Mouse (Mus musculus) erythroblast, embryonic 14.5 days (primary cell): ENCODE measurements around the gene Olfr284. TPM values are rescaled to one million over a fixed set of nuclear protein-coding genes. Genes with fewer than 3 reads are reported as not detected.

Experiments used
- H3K27me3 ChIP-seq: 2 replicates; pipeline ENCODE4 v1.6.1; 2012; ENCODE audit warnings: inconsistent platforms; ENCODE audit not compliant: control insufficient read depth
- H3K36me3 ChIP-seq: 2 replicates; pipeline ENCODE4 v1.6.1; 2012; ENCODE audit warnings: mild to moderate bottlenecking, inconsistent platforms; ENCODE audit not compliant: control insufficient read depth
- H3K4me1 ChIP-seq: 2 replicates; pipeline ENCODE4 v1.6.1; 2012; ENCODE audit warnings: inconsistent platforms; ENCODE audit not compliant: control insufficient read depth
- H3K4me3 ChIP-seq: replicated peaks from 2 replicates; pipeline ENCODE3; 2012; ENCODE audit warnings: moderate library complexity, mild to moderate bottlenecking, inconsistent platforms
- H3K9me3 ChIP-seq: 2 replicates; pipeline ENCODE4 v1.6.1; 2012; ENCODE audit warnings: low read length, inconsistent platforms, mixed read lengths; ENCODE audit not compliant: control insufficient read depth
- GATA1 ChIP-seq: IDR thresholded peaks from 2 replicates; pipeline ENCODE4 v1.6.1; 2012; ENCODE audit warnings: low read length, inconsistent platforms, mixed read lengths
- TAL1 ChIP-seq: IDR thresholded peaks from 3 replicates; pipeline ENCODE4 v1.6.1; 2012; ENCODE audit warnings: low read length, inconsistent platforms, mixed read lengths
- polyA plus RNA-seq: library from polyadenylated mRNA; stranded (reverse); fragments of >175 nt; gene quantifications from 2 replicates; pipeline ENCODE4 v1.2.3, GENCODE M21; 2012

Olfr284 gene
- polyA plus RNA-seq = not detected in 2 replicates

GRCm38 (mm10) chr15:98340887-98341286 lies at the start of gene Olfr284:
Gene Olfr284 (minus strand): TSS chr15:98340987.
- Histone ChIP-seq H3K4me1 (no peaks in the 10 kb centered on the region), H3K4me3 (no peak within 1 kb of the TSS), H3K27me3 (no peaks in the 10 kb centered on the region), H3K9me3 (peaks cover 4% of the 10 kb centered on the region; the same call in 1 of the 2 replicates), H3K36me3 (no peaks in the 10 kb centered on the region)
- no peak for TF ChIP-seq TAL1

GRCm38 (mm10) chr15:98389796-98390195 lies 49.0 kb upstream of the Olfr284 start:
- Histone ChIP-seq H3K36me3 (no peaks in the 10 kb centered on the region), H3K9me3 (no peaks in the 10 kb centered on the region)
- TF ChIP-seq TAL1 = no peak
- TF ChIP-seq GATA1 = no peak

GRCm38 (mm10) chr15:98387621-98388020 lies 46.8 kb upstream of the Olfr284 start:
- TF ChIP-seq TAL1 (no peak), GATA1 (no peak)
- H3K9me3 ChIP-seq = no peaks in the 10 kb centered on the region

More at GRCm38 (mm10) chr15:98389796-98390195, 49.0 kb upstream of the Olfr284 start:
- no peaks in the 10 kb centered on the region for H3K27me3 ChIP-seq
- no peaks in the 10 kb centered on the region for H3K4me1 ChIP-seq
- H3K4me3 ChIP-seq = no peak overlapping the region

GRCm38 (mm10) chr15:98380846-98381245 lies 40.1 kb upstream of the Olfr284 start, which contains the start of gene Olfr283:
Gene Olfr283 (minus strand): TSS chr15:98380946.
- H3K4me3 ChIP-seq = no peak within 1 kb of the TSS
- TF ChIP-seq TAL1 = no peak
- peaks cover 8% of the 10 kb centered on the region for H3K9me3 ChIP-seq
- H3K4me1 ChIP-seq = no peaks in the 10 kb centered on the region
- H3K27me3 ChIP-seq = no peaks in the 10 kb centered on the region
- H3K36me3 ChIP-seq = no peaks in the 10 kb centered on the region

More at GRCm38 (mm10) chr15:98387621-98388020, 46.8 kb upstream of the Olfr284 start:
- no peak overlapping the region for H3K4me3 ChIP-seq
- no peaks in the 10 kb centered on the region for H3K27me3 ChIP-seq
- no peaks in the 10 kb centered on the region for H3K4me1 ChIP-seq
- H3K36me3 ChIP-seq = no peaks in the 10 kb centered on the region

GRCm38 (mm10) chr15:98378209-98378608 lies 37.4 kb upstream of the Olfr284 start:
- H3K4me1 ChIP-seq = no peaks in the 10 kb centered on the region
- H3K36me3 ChIP-seq = no peaks in the 10 kb centered on the region
- peaks cover 8% of the 10 kb centered on the region for H3K9me3 ChIP-seq
- H3K4me3 ChIP-seq = no peak overlapping the region
- TF ChIP-seq TAL1 (no peak), GATA1 (no peak)
- no peaks in the 10 kb centered on the region for H3K27me3 ChIP-seq

GRCm38 (mm10) chr15:98317177-98317724 lies 23.5 kb downstream of the Olfr284 start, which contains the start of gene Olfr285:
Gene Olfr285 (minus strand): TSS chr15:98317353.
- no peak for TF ChIP-seq GATA1
- TF ChIP-seq TAL1 = no peak
- Histone ChIP-seq H3K9me3 (peaks cover 6% of the 10 kb centered on the region), H3K4me3 (no peak within 1 kb of the TSS), H3K36me3 (no peaks in the 10 kb centered on the region), H3K27me3 (no peaks in the 10 kb centered on the region), H3K4me1 (no peaks in the 10 kb centered on the region)

GRCm38 (mm10) chr15:98315703-98316102 lies 25.1 kb downstream of the Olfr284 start:
- no peaks in the 10 kb centered on the region for H3K4me1 ChIP-seq
- no peaks in the 10 kb centered on the region for H3K27me3 ChIP-seq
- H3K36me3 ChIP-seq = no peaks in the 10 kb centered on the region
- H3K4me3 ChIP-seq = no peak overlapping the region
- TF ChIP-seq TAL1 (no peak), GATA1 (no peak)
- no peaks in the 10 kb centered on the region for H3K9me3 ChIP-seq

- no peaks in the 10 kb centered on the region for H3K9me3 ChIP-seq
- no peaks in the 10 kb centered on the region for H3K36me3 ChIP-seq
- TF ChIP-seq GATA1 = no peak
- TF ChIP-seq TAL1 = no peak
- H3K4me1 ChIP-seq = no peaks in the 10 kb centered on the region
- peak within 1 kb of the TSS; percentile 41 for H3K4me3 ChIP-seq
- peaks cover 29% of the 10 kb centered on the region for H3K27me3 ChIP-seq
These were observed 44.9 kb downstream of the Olfr284 start, which contains the start of gene Zfp641 for GRCm38 (mm10) chr15:98295628-98296551. Gene Zfp641 (minus strand): TSS chr15:98296161.

GRCm38 (mm10) chr15:98293651-98294050 lies 47.1 kb downstream of the Olfr284 start:
- Histone ChIP-seq H3K4me1 (no peaks in the 10 kb centered on the region), H3K4me3 (no peak overlapping the region), H3K27me3 (peaks cover 29% of the 10 kb centered on the region), H3K9me3 (no peaks in the 10 kb centered on the region), H3K36me3 (no peaks in the 10 kb centered on the region)
- TF ChIP-seq TAL1 (no peak), GATA1 (no peak)

Other genes starting within 250 kb of the Olfr284 start
- 2.4 and 3.1 TPM in 2 replicates for gene Pfkm, start 248.4 kb downstream of the Olfr284 start, polyA plus RNA-seq
- gene Senp1, start 247.2 kb downstream of the Olfr284 start, polyA plus RNA-seq = 0.71 and 1.0 TPM in 2 replicates
- 0.42 and 0.43 TPM in 2 replicates for gene Asb8, start 175.4 kb downstream of the Olfr284 start, polyA plus RNA-seq
- gene Ccdc184, start 173.8 kb downstream of the Olfr284 start, polyA plus RNA-seq = not detected in 2 replicates
- not detected in 2 replicates for gene Olfr288, start 145.4 kb downstream of the Olfr284 start, polyA plus RNA-seq
- not detected in 2 replicates for gene Gm44579, start 120.0 kb downstream of the Olfr284 start, polyA plus RNA-seq
- not detected in 2 replicates for gene Olfr287, start 119.9 kb downstream of the Olfr284 start, polyA plus RNA-seq
- gene Olfr286, start 106.5 kb downstream of the Olfr284 start, polyA plus RNA-seq = not detected in 2 replicates
- gene H1fnt, start 83.7 kb downstream of the Olfr284 start, polyA plus RNA-seq = not detected in 2 replicates
- gene Zfp641, start 44.8 kb downstream of the Olfr284 start, polyA plus RNA-seq = 0.03 TPM in 1 of 2 replicates, not detected in the other
- 0.01 TPM in 1 of 2 replicates, not detected in the other for gene Olfr285, start 23.6 kb downstream of the Olfr284 start, polyA plus RNA-seq
- not detected in 2 replicates for gene Olfr283, start 40.0 kb upstream of the Olfr284 start, polyA plus RNA-seq
- not detected in 2 replicates for gene Olfr282, start 90.2 kb upstream of the Olfr284 start, polyA plus RNA-seq
- gene Olfr281, start 111.6 kb upstream of the Olfr284 start, polyA plus RNA-seq = 0.01 TPM in 1 of 2 replicates, not detected in the other
- gene OR5BS1P, start 128.9 kb upstream of the Olfr284 start, polyA plus RNA-seq = not detected in 2 replicates
- gene Lalba, start 141.7 kb upstream of the Olfr284 start, polyA plus RNA-seq = not detected in 2 replicates
- gene Olfr279, start 151.4 kb upstream of the Olfr284 start, polyA plus RNA-seq = not detected in 2 replicates
- 2.3 and 2.7 TPM in 2 replicates for gene Kansl2, start 193.3 kb upstream of the Olfr284 start, polyA plus RNA-seq
- 0.41 and 0.61 TPM in 2 replicates for gene Ccnt1, start 229.9 kb upstream of the Olfr284 start, polyA plus RNA-seq
- not detected in 2 replicates for gene 4930415O20Rik, start 230.0 kb upstream of the Olfr284 start, polyA plus RNA-seq